Mouse (Mus musculus): ENCODE results near the gene Plin2. TPM values are rescaled to one million over a fixed set of nuclear protein-coding genes. Genes with fewer than 3 reads are reported as not detected.
"Not testable (repeated sequence)": the region's sequence is repeated elsewhere in the genome, so short reads cannot be mapped to it uniquely, and the experiment has no call there.

The Plin2 gene
- polyA plus RNA-seq, 1 experiment from 2014 or later, result 86.6 TPM

DNA sequence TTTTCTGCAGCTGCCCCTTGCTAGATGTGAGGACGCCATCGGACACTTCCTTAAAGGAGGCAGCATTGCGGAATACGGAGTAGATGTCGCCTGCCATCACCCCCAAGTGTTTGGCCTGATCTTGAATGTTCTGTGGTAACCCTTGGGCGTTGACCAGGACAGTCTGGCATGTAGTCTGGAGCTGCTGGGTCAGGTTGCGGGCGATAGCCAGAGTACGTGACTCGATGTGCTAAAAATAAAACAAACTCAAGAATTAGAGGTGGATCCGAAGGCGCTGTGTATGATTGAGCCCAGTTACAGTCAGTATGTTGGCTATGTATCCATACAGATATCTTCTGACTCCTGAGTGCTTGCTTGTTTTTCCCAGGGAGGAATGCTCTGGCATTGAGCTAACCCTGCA lies 12.7 kb downstream of the Plin2 start:
- peaks cover 70% of the 10 kb centered on the region for H3K36me3 ChIP-seq
- H3K4me1 ChIP-seq, result no peaks in the 10 kb centered on the region
- WGBS, result 94% methylated on average over 12 of the region's 12 CpGs

DNA sequence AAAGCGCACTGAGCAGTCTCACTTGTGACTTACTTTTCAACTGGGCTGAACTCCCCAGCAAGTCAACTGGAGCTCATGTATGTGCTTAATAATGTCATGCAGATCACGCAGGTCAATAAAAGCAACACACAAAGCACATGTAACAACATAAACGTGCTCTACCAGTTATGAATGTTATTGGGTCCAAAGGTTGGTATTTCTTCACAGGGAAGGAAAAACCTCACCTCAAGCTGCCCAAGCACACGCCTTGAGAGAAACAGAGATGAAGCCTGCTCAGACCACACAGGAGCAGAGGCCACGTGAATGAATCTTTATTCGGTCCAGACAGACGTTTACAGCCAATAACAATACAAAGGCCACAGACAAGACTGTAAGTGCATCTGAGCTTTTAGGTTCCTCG lies 13.4 kb downstream of the Plin2 start:
- not testable (repeated sequence) for H3K9me3 ChIP-seq; H3K27me3 ChIP-seq; H3K27ac ChIP-seq; ATAC-seq (ENCODE audit: low FRiP score, low read depth); H3K4me3 ChIP-seq; H3K9ac ChIP-seq; H3K4me1 ChIP-seq; H3K4me2 ChIP-seq (replicated peaks)
- peaks cover 63% of the 10 kb centered on the region for H3K36me3 ChIP-seq
- 94% methylated on average over 8 of the region's 8 CpGs for WGBS

More for the DNA sequence above, 12.7 kb downstream of the Plin2 start:
- no peak for ATAC-seq (ENCODE audit: low FRiP score, low read depth)
- Histone ChIP-seq H3K4me3 (no peak overlapping the region), H3K9ac (no peak overlapping the region), H3K9me3 (no peaks in the 10 kb centered on the region), H3K4me2 (replicated peaks) (no peak overlapping the region), H3K27me3 (no peaks in the 10 kb centered on the region), H3K27ac (no peak overlapping the region)

GRCm38 (mm10) chr4:86651686-86652384 lies 18.0 kb downstream of the Plin2 start:
- no peak for ATAC-seq (ENCODE audit: low FRiP score, low read depth)
- WGBS, result 71% methylated on average over 10 of the region's 10 CpGs
- Histone ChIP-seq H3K4me1 (no peaks in the 10 kb centered on the region), H3K9me3 (no peaks in the 10 kb centered on the region), H3K27ac (no peak overlapping the region), H3K36me3 (peaks cover 19% of the 10 kb centered on the region), H3K4me2 (replicated peaks) (no peak overlapping the region), H3K4me3 (no peak overlapping the region), H3K9ac (no peak overlapping the region), H3K27me3 (no peaks in the 10 kb centered on the region)

DNA sequence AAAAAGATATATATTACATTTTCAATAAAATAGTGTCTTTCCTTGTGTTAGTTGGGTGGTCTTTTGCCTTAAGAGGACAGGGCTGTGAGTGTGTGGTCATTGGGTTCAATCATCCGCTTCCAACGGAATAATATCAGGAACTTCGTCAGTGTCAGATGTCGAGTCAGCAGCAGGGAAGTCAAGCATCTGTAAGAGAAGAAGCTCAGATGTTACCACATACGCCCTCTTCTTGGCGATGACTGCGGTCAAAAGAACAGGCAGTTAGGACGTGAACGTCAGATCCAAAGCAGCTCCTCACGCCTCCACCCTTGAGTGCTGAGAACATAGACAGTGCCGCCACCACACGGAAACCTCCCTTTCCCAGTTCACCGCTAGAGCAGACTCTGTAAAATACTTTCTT lies 21.5 kb downstream of the Plin2 start:
- not testable (repeated sequence) for H3K4me2 ChIP-seq (replicated peaks); H3K4me3 ChIP-seq; H3K4me1 ChIP-seq; H3K27me3 ChIP-seq; H3K9me3 ChIP-seq; H3K36me3 ChIP-seq; H3K27ac ChIP-seq; H3K9ac ChIP-seq; ATAC-seq (ENCODE audit: low FRiP score, low read depth)
- 85% methylated on average over 10 of the region's 13 CpGs for WGBS

- H3K36me3 ChIP-seq; H3K27me3 ChIP-seq; H3K4me1 ChIP-seq; H3K27ac ChIP-seq; H3K4me2 ChIP-seq (replicated peaks); H3K9ac ChIP-seq; H3K4me3 ChIP-seq; H3K9me3 ChIP-seq; ATAC-seq (ENCODE audit: low FRiP score, low read depth): not testable (repeated sequence)
- WGBS, result 91% methylated on average over 9 of the region's 9 CpGs
Measured at GRCm38 (mm10) chr4:86637561-86637960, 32.3 kb downstream of the Plin2 start.

DNA sequence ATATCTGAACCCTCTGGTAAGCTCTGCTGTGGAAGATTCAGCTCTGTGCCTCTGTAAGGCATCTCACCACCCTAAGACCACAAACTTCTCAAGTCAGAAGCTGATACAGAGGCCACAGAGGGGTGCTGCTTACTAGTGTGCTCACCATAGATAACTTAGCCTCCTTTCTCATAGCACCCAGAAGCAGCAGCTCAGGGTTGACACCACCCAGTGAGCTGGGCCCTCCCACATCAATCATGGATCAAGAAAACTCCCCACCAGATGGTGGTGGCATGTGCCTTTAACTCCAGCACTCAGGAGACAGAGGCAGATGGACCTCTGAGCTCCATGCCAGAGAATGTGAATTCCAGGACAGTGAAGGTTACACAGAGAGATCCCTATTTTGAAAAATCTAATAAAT lies 35.0 kb downstream of the Plin2 start:
- H3K4me1 ChIP-seq, result not testable (repeated sequence)

DNA sequence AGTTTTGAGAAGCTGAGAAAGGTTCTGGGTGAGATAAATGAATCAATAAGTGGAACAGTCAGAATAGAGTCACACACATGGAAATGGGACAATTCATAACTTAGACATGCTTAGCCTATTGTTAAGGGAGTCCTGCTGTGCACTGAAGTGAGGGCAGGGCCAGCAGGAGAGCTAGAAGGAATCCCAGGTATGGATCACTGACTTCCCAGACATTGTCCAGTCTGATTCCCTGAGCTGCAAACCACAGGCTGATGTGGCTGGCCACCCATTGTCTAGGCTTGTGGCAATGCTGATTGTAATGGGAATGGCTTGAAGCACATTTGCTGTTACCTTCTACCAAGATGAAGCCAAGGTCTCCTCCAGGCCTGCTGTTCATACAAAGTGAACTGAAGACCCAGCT lies 35.5 kb downstream of the Plin2 start:
- not testable (repeated sequence) for H3K4me1 ChIP-seq; H3K27me3 ChIP-seq; H3K27ac ChIP-seq; H3K36me3 ChIP-seq; ATAC-seq (ENCODE audit: low FRiP score, low read depth); H3K4me3 ChIP-seq; H3K4me2 ChIP-seq (replicated peaks); H3K9me3 ChIP-seq; H3K9ac ChIP-seq

More for the DNA sequence above, 35.0 kb downstream of the Plin2 start:
- not testable (repeated sequence) for H3K4me2 ChIP-seq (replicated peaks); H3K9me3 ChIP-seq; ATAC-seq (ENCODE audit: low FRiP score, low read depth); H3K27me3 ChIP-seq; H3K4me3 ChIP-seq; H3K9ac ChIP-seq; H3K27ac ChIP-seq; H3K36me3 ChIP-seq

GRCm38 (mm10) chr4:86632556-86632955 lies 37.3 kb downstream of the Plin2 start:
- not testable (repeated sequence) for H3K9ac ChIP-seq; H3K4me1 ChIP-seq; H3K36me3 ChIP-seq; H3K4me3 ChIP-seq; H3K27me3 ChIP-seq; H3K4me2 ChIP-seq (replicated peaks); H3K9me3 ChIP-seq; H3K27ac ChIP-seq
- peak; percentile 32; the same call in 1 of the 2 replicates for ATAC-seq (ENCODE audit: low FRiP score, low read depth)
- 63% methylated on average over 5 of the region's 5 CpGs for WGBS

DNA sequence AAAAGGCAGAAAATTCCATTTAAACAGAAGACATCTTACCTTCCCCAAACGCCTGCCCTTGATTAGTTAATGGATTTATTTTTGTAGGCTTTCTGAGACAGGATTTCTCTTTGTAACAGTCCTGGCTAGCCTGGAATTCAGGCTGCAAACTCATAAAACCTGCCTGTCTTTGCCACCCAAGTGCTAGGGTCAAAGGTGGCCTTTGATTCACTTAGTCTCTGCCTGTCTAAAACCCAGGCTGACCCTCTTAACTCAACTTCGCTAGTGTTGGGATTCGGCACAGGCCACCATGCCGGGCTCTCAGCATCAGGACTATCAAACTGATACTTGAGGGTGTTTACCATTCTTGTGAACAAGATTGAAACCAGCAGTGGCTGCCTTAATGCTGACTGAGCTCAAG lies 38.0 kb downstream of the Plin2 start:
- no peak overlapping the region for H3K4me2 ChIP-seq (replicated peaks)
- WGBS, result 10% methylated on average over 4 of the region's 4 CpGs
- H3K4me3 ChIP-seq, result no peak overlapping the region
- ATAC-seq (ENCODE audit: low FRiP score, low read depth), result no peak
- H3K27me3 ChIP-seq, result no peaks in the 10 kb centered on the region
- no peak overlapping the region for H3K9ac ChIP-seq
- H3K4me1 ChIP-seq, result no peaks in the 10 kb centered on the region
- H3K9me3 ChIP-seq, result no peaks in the 10 kb centered on the region
- H3K36me3 ChIP-seq, result no peaks in the 10 kb centered on the region
- H3K27ac ChIP-seq, result no peak overlapping the region

- not testable (repeated sequence) for H3K27ac ChIP-seq; H3K4me1 ChIP-seq; ATAC-seq (ENCODE audit: low FRiP score, low read depth); H3K27me3 ChIP-seq; H3K4me2 ChIP-seq (replicated peaks); H3K36me3 ChIP-seq; H3K4me3 ChIP-seq; H3K9ac ChIP-seq; H3K9me3 ChIP-seq
- 85% methylated on average over 7 of the region's 7 CpGs for WGBS
Measured at GRCm38 (mm10) chr4:86626496-86626895, 43.4 kb downstream of the Plin2 start.

- no peak overlapping the region for H3K27ac ChIP-seq
- ATAC-seq (ENCODE audit: low FRiP score, low read depth), result no peak
- no peaks in the 10 kb centered on the region for H3K27me3 ChIP-seq
- H3K4me2 ChIP-seq (replicated peaks), result no peak overlapping the region
- H3K4me1 ChIP-seq, result no peaks in the 10 kb centered on the region
- no peaks in the 10 kb centered on the region for H3K36me3 ChIP-seq
- no peak overlapping the region for H3K4me3 ChIP-seq
- H3K9ac ChIP-seq, result no peak overlapping the region
- no peaks in the 10 kb centered on the region for H3K9me3 ChIP-seq
- 86% methylated on average over 5 of the region's 5 CpGs for WGBS
Measured at GRCm38 (mm10) chr4:86625463-86625862, 44.4 kb downstream of the Plin2 start.

- not testable (repeated sequence) for H3K27me3 ChIP-seq; H3K4me3 ChIP-seq; H3K9me3 ChIP-seq; H3K9ac ChIP-seq; H3K36me3 ChIP-seq; H3K4me2 ChIP-seq (replicated peaks); ATAC-seq (ENCODE audit: low FRiP score, low read depth); H3K4me1 ChIP-seq; H3K27ac ChIP-seq
- WGBS, result 86% methylated on average over 1 of the region's 1 CpGs
Measured at GRCm38 (mm10) chr4:86622532-86622931, 47.3 kb downstream of the Plin2 start.

GRCm38 (mm10) chr4:86622116-86622515 lies 47.7 kb downstream of the Plin2 start:
- WGBS, result 56% methylated on average over 3 of the region's 3 CpGs
- Histone ChIP-seq H3K4me3 (no peak overlapping the region), H3K4me1 (no peaks in the 10 kb centered on the region), H3K9ac (no peak overlapping the region), H3K27me3 (no peaks in the 10 kb centered on the region), H3K9me3 (no peaks in the 10 kb centered on the region), H3K36me3 (no peaks in the 10 kb centered on the region), H3K27ac (no peak overlapping the region), H3K4me2 (replicated peaks) (no peak overlapping the region)
- no peak for ATAC-seq (ENCODE audit: low FRiP score, low read depth)
